Mouse (Mus musculus) frontal cortex, adult (tissue): ENCODE measurements around the gene Atf5.

Experiments
- ATAC-seq: cut with Nextera tagmentation; 2 replicates; pipeline ENCODE4 v1.9.2; 2017; ENCODE audit warnings: mild to moderate bottlenecking, moderate library complexity, mixed read lengths; ENCODE audit not compliant: low TSS enrichment

Atf5 gene

GRCm38 (mm10) chr7:44820525-44820924 lies 4.1 kb upstream of the Atf5 start:
- no peak for ATAC-seq

GRCm38 (mm10) chr7:44819863-44820262 lies 3.4 kb upstream of the Atf5 start:
- no peak for ATAC-seq

GRCm38 (mm10) chr7:44819391-44819790 lies 2.9 kb upstream of the Atf5 start:
- no peak for ATAC-seq

GRCm38 (mm10) chr7:44818751-44819235 lies 2.3 kb upstream of the Atf5 start:
- no peak for ATAC-seq

- ATAC-seq, result no peak
These were observed 1.7 kb upstream of the Atf5 start for GRCm38 (mm10) chr7:44818164-44818563.

GRCm38 (mm10) chr7:44817441-44817840 lies 983 bp upstream of the Atf5 start:
- ATAC-seq, result no peak

- ATAC-seq, result peak; percentile 92
These were observed 563 bp downstream of the Atf5 start, which contains the start of the genes Nup62 and Il4i1 for GRCm38 (mm10) chr7:44815721-44816469. Nup62 (plus strand) TSS chr7:44816088. Il4i1 (plus strand) TSS chr7:44816387.

- ATAC-seq, result no peak
These were observed 1.4 kb downstream of the Atf5 start for GRCm38 (mm10) chr7:44814952-44815553.

GRCm38 (mm10) chr7:44814423-44814822 lies 2.0 kb downstream of the Atf5 start:
- no peak for ATAC-seq

- no peak for ATAC-seq
These were observed 2.5 kb downstream of the Atf5 start for GRCm38 (mm10) chr7:44813985-44814384.

- no peak for ATAC-seq
These were observed 3.7 kb downstream of the Atf5 start for GRCm38 (mm10) chr7:44812651-44813325.

GRCm38 (mm10) chr7:44810819-44811557 lies 5.5 kb downstream of the Atf5 start:
- ATAC-seq, result no peak

- no peak for ATAC-seq
These were observed 6.1 kb downstream of the Atf5 start for GRCm38 (mm10) chr7:44810365-44810764.

GRCm38 (mm10) chr7:44809466-44809865 lies 7.0 kb downstream of the Atf5 start:
- no peak for ATAC-seq

- no peak for ATAC-seq
These were observed 7.5 kb downstream of the Atf5 start for GRCm38 (mm10) chr7:44808927-44809326.

GRCm38 (mm10) chr7:44792781-44793180 lies 23.7 kb downstream of the Atf5 start:
- no peak for ATAC-seq

GRCm38 (mm10) chr7:44790066-44790465 lies 26.4 kb downstream of the Atf5 start:
- ATAC-seq, result no peak

GRCm38 (mm10) chr7:44789531-44789930 lies 26.9 kb downstream of the Atf5 start:
- ATAC-seq, result no peak

GRCm38 (mm10) chr7:44780101-44780500 lies 36.4 kb downstream of the Atf5 start:
- no peak for ATAC-seq

- no peak; the same call in 1 of the 2 replicates for ATAC-seq
These were observed 39.5 kb downstream of the Atf5 start for GRCm38 (mm10) chr7:44776849-44777498.

GRCm38 (mm10) chr7:44772591-44773204 lies 43.8 kb downstream of the Atf5 start:
- peak; percentile 13; the same call in 1 of the 2 replicates for ATAC-seq
